In the genomic region with DNA sequence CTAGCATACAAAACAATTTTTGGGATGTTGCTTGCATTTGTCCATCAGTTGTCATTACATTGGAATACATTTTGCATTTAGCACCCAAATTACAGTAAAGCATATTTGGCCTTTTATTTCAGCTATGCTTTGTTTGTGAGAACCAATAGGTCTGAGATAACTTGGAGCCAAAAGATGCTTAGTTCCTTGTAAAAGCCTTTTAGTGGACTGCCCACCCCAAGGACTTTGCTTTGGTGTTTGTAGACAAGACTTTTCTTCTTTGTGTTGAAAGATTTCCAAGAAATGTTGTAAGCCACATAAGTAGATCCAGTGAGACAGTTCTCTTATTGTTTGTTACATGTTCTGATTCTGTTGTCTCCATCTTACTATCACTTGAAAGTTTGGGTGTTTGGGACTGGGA, we compare ENCODE assay signal across 19 mouse cellular contexts. TPM values are rescaled to one million over a fixed set of nuclear protein-coding genes. Genes with fewer than 3 reads are reported as not detected.
A peak's percentile ranks its signal among the peaks of the same experiment; 100 is the strongest.
DNase-seq lines count a peak whose midpoint lies in the region; ATAC-seq and TF ChIP-seq lines count a peak whose summit lies in the region.
"Had no signal": no experiment of that assay in that cellular context is flagged by ENCODE, and none has a peak within 500 bp of the region (broad histone marks: within the 10 kb centered on the region; RNA-seq: fewer than 3 reads in every experiment).

No protein-coding gene starts in this region.

- no peak overlapping the region for H3K4me2 ChIP-seq in lung, embryonic 15.5 days
- H3K4me2 ChIP-seq in lung, postnatal 0 days (replicated peaks; ENCODE audit: low read depth, low read length): no peak overlapping the region
- H3K4me2 ChIP-seq in stomach, embryonic 15.5 days: no peak overlapping the region
- H3K4me2 ChIP-seq: embryonic facial prominence, embryonic 12.5 days; forebrain, embryonic 13.5 days; forebrain, embryonic 15.5 days had no signal

- H3K4me1 ChIP-seq in lung, embryonic 15.5 days: peaks cover 20% of the 10 kb centered on the region; the same call in 1 of the 2 replicates
- H3K4me1 ChIP-seq in lung, postnatal 0 days (ENCODE audit: insufficient read depth, low read depth, low read length): no peaks in the 10 kb centered on the region
- H3K4me1 ChIP-seq in stomach, embryonic 15.5 days: 0 out of 2 replicates have a peak, but pooled peaks cover 6% of the 10 kb centered on the region
- H3K4me1 ChIP-seq: embryonic facial prominence, embryonic 12.5 days had no signal

- H3K27ac ChIP-seq in lung, embryonic 15.5 days: peak overlapping the region; percentile 45
- H3K27ac ChIP-seq in lung, postnatal 0 days (ENCODE audit: low read length): 0 out of 2 replicates have a peak overlapping the region, but pooled peaks have one; percentile 20
- H3K27ac ChIP-seq in stomach, embryonic 15.5 days: peak overlapping the region; percentile 44; the same call in 1 of the 2 replicates
- H3K27ac ChIP-seq: embryonic facial prominence, embryonic 10.5 days; embryonic facial prominence, embryonic 12.5 days; forebrain, embryonic 13.5 days; forebrain, embryonic 15.5 days had no signal

- TF ChIP-seq EP300 in lung, postnatal 0 days (IDR thresholded peaks at IDR 0.05): no peak

- no peak overlapping the region for H3K9ac ChIP-seq in lung, embryonic 15.5 days
- no peak overlapping the region for H3K9ac ChIP-seq in lung, postnatal 0 days (replicated peaks; ENCODE audit: low read depth)
- H3K9ac ChIP-seq in stomach, embryonic 15.5 days: no peak overlapping the region
- H3K9ac ChIP-seq: embryonic facial prominence, embryonic 12.5 days; forebrain, embryonic 13.5 days; forebrain, embryonic 15.5 days had no signal

- H3K9me3 ChIP-seq in lung, embryonic 15.5 days: no peaks in the 10 kb centered on the region
- no peaks in the 10 kb centered on the region for H3K9me3 ChIP-seq in lung, postnatal 0 days (ENCODE audit: low read length)
- no peaks in the 10 kb centered on the region for H3K9me3 ChIP-seq in stomach, embryonic 15.5 days
- H3K9me3 ChIP-seq: embryonic facial prominence, embryonic 10.5 days; embryonic facial prominence, embryonic 12.5 days; forebrain, embryonic 15.5 days had no signal

- H3K4me3 ChIP-seq in lung, embryonic 15.5 days: no peak overlapping the region
- no peak overlapping the region for H3K4me3 ChIP-seq in lung, postnatal 0 days (ENCODE audit: low read depth, low read length)
- H3K4me3 ChIP-seq in stomach, embryonic 15.5 days (replicated peaks): no peak overlapping the region
- H3K4me3 ChIP-seq: embryonic facial prominence, embryonic 10.5 days; embryonic facial prominence, embryonic 12.5 days; forebrain, embryonic 13.5 days; forebrain, embryonic 15.5 days had no signal

- DNase-seq in lung, postnatal 10 days: no peak
- DNase-seq in lung, postnatal 0 days (ENCODE audit: low spot score): peak; percentile 67
- no peak for DNase-seq in lung, postnatal 25 days (ENCODE audit: low spot score)
- no peak for DNase-seq in cerebellum, postnatal 4 days (ENCODE audit: low spot score in 2 of 2)
- DNase-seq: adrenal gland, adult 2 months; adrenal gland, postnatal 10 days; adrenal gland, postnatal 25 days; cerebellum, adult 11 months; cerebellum, adult 18-20 months; cerebellum, adult 8-10 months; cerebellum, adult 9-11 months; cerebellum, postnatal 14 days; cerebellum, postnatal 36 days had no signal

- no peak for TF ChIP-seq CTCF in lung, postnatal 0 days (IDR thresholded peaks at IDR 0.05)

- peak; percentile 54; the same call in 1 of the 2 replicates for ATAC-seq in lung, embryonic 15.5 days (ENCODE audit: borderline replicate concordance, extremely low read depth, low FRiP score, low TSS enrichment)
- peak; percentile 52 for ATAC-seq in lung, postnatal 0 days
- no peak for ATAC-seq in stomach, embryonic 15.5 days (ENCODE audit: insufficient read depth, low FRiP score, low read depth)
- ATAC-seq: forebrain, embryonic 13.5 days; forebrain, embryonic 15.5 days had no signal

- no peaks in the 10 kb centered on the region for H3K36me3 ChIP-seq in lung, embryonic 15.5 days
- no peaks in the 10 kb centered on the region for H3K36me3 ChIP-seq in lung, postnatal 0 days (ENCODE audit: insufficient read depth, low read length)
- 0 out of 2 replicates have a peak, but pooled peaks cover 3% of the 10 kb centered on the region for H3K36me3 ChIP-seq in stomach, embryonic 15.5 days
- H3K36me3 ChIP-seq: forebrain, embryonic 15.5 days had no signal

- H3K27me3 ChIP-seq in lung, embryonic 15.5 days: no peaks in the 10 kb centered on the region
- no peaks in the 10 kb centered on the region for H3K27me3 ChIP-seq in lung, postnatal 0 days (replicated peaks; ENCODE audit: insufficient read depth, low read length)
- H3K27me3 ChIP-seq in stomach, embryonic 15.5 days (replicated peaks): no peaks in the 10 kb centered on the region
- H3K27me3 ChIP-seq: embryonic facial prominence, embryonic 12.5 days; forebrain, embryonic 13.5 days; forebrain, embryonic 15.5 days had no signal

RNA-seq across cellular contexts. Expression of a gene that starts 7.2 kb away (rescaled TPM):
- polyA plus RNA-seq in lung, embryonic 15.5 days (2015; fragmentation: Nextera tagmentation; extraction: Ambion mirVana): 26.1 and 26.9 TPM in 2 replicates
- 12.1 and 12.2 TPM in 2 replicates for polyA plus RNA-seq in lung, postnatal 0 days (2015; fragmentation: Nextera tagmentation; extraction: Ambion mirVana)
- polyA plus RNA-seq in stomach, embryonic 15.5 days (2015; fragmentation: Nextera tagmentation; extraction: Ambion mirVana): 24.8 and 25.0 TPM in 2 replicates

RNA-seq across cellular contexts. Expression of a gene that starts 31.6 kb away (rescaled TPM):
- polyA plus RNA-seq in lung, embryonic 15.5 days (2015; fragmentation: Nextera tagmentation; extraction: Ambion mirVana): 167 and 178 TPM in 2 replicates
- polyA plus RNA-seq in lung, postnatal 0 days (2015; fragmentation: Nextera tagmentation; extraction: Ambion mirVana): 256 and 260 TPM in 2 replicates
- polyA plus RNA-seq in stomach, embryonic 15.5 days (2015; fragmentation: Nextera tagmentation; extraction: Ambion mirVana): 55.3 and 56.1 TPM in 2 replicates

RNA-seq across cellular contexts. Expression of a gene that starts 42.7 kb away (rescaled TPM):
- polyA plus RNA-seq in lung, embryonic 15.5 days (2015; fragmentation: Nextera tagmentation; extraction: Ambion mirVana): 26.5 and 33.3 TPM in 2 replicates
- polyA plus RNA-seq in lung, postnatal 0 days (2015; fragmentation: Nextera tagmentation; extraction: Ambion mirVana): 85.6 and 94.9 TPM in 2 replicates
- 47.6 and 57.6 TPM in 2 replicates for polyA plus RNA-seq in stomach, embryonic 15.5 days (2015; fragmentation: Nextera tagmentation; extraction: Ambion mirVana)

RNA-seq across cellular contexts. Expression of a gene that starts 56.4 kb away (rescaled TPM):
- 7.0 and 8.1 TPM in 2 replicates for polyA plus RNA-seq in lung, embryonic 15.5 days (2015; fragmentation: Nextera tagmentation; extraction: Ambion mirVana)
- polyA plus RNA-seq in lung, postnatal 0 days (2015; fragmentation: Nextera tagmentation; extraction: Ambion mirVana): 4.0 and 4.2 TPM in 2 replicates
- 6.6 and 6.9 TPM in 2 replicates for polyA plus RNA-seq in stomach, embryonic 15.5 days (2015; fragmentation: Nextera tagmentation; extraction: Ambion mirVana)

RNA-seq across cellular contexts. Expression of a gene that starts 59.2 kb away (rescaled TPM):
- 11.6 and 13.0 TPM in 2 replicates for polyA plus RNA-seq in lung, embryonic 15.5 days (2015; fragmentation: Nextera tagmentation; extraction: Ambion mirVana)
- 7.7 and 9.9 TPM in 2 replicates for polyA plus RNA-seq in lung, postnatal 0 days (2015; fragmentation: Nextera tagmentation; extraction: Ambion mirVana)
- polyA plus RNA-seq in stomach, embryonic 15.5 days (2015; fragmentation: Nextera tagmentation; extraction: Ambion mirVana): 11.1 and 12.5 TPM in 2 replicates
